Mouse (Mus musculus): Measurements from ENCODE around the gene Pcp2. TPM values are rescaled to one million over a fixed set of nuclear protein-coding genes. Genes with fewer than 3 reads are reported as not detected.

Gene Pcp2
- not detected in 4 replicates for total RNA-seq (2023)

GRCm38 (mm10) chr8:3625445-3625844, at the start of gene Pcp2:
TSS of gene Pcp2 (minus strand) at chr8:3625545.

GRCm38 (mm10) chr8:3671980-3672491, 46.7 kb upstream of the Pcp2 start, which contains the start of gene Fcor:
TSS of gene Fcor (minus strand) at chr8:3672362.

GRCm38 (mm10) chr8:3665507-3665906, 40.2 kb upstream of the Pcp2 start, which contains the start of gene Mcemp1:
TSS of gene Mcemp1 (plus strand) at chr8:3665754.

GRCm38 (mm10) chr8:3655526-3655925, 30.2 kb upstream of the Pcp2 start, which contains the start of gene Retn:
TSS of gene Retn (plus strand) at chr8:3655770.

GRCm38 (mm10) chr8:3630647-3631477, 5.5 kb upstream of the Pcp2 start, which contains the start of gene Stxbp2:
TSS of gene Stxbp2 (plus strand) at chr8:3630955.

GRCm38 (mm10) chr8:3621199-3621970, 4.0 kb downstream of the Pcp2 start, which contains the start of the genes Xab2 and Pet100:
TSS of gene Xab2 (minus strand) at chr8:3621316.
TSS of gene Pet100 (plus strand) at chr8:3621548.

GRCm38 (mm10) chr8:3586993-3587390, 38.4 kb downstream of the Pcp2 start, which contains the start of gene Camsap3:
TSS of gene Camsap3 (plus strand) at chr8:3587293.

Other genes with a start within 250 kb of the Pcp2 start
- 236 to 278 TPM (median 251 TPM) in 4 replicates for gene Arhgef18, start 232.5 kb downstream of the Pcp2 start, total RNA-seq (2023)
- gene Pex11g, start 157.9 kb downstream of the Pcp2 start, total RNA-seq (2023): 0.85 to 2.6 TPM (median 1.6 TPM) in 4 replicates
- 6.5 to 8.4 TPM (median 7.2 TPM) in 4 replicates for gene Tex45, start 154.7 kb downstream of the Pcp2 start, total RNA-seq (2023)
- 6.4 to 9.4 TPM (median 7.2 TPM) in 4 replicates for gene Zfp358, start 132.4 kb downstream of the Pcp2 start, total RNA-seq (2023)
- gene Mcoln1, start 125.1 kb downstream of the Pcp2 start, total RNA-seq (2023): 99.2 to 105 TPM (median 101 TPM) in 4 replicates
- 59.4 to 70.3 TPM (median 68.0 TPM) in 4 replicates for gene Pnpla6, start 110.2 kb downstream of the Pcp2 start, total RNA-seq (2023)
- not detected in 4 replicates for gene C330021F23Rik, start 57.6 kb downstream of the Pcp2 start, total RNA-seq (2023)
- gene Camsap3, start 38.3 kb downstream of the Pcp2 start, total RNA-seq (2023): 0.30 to 0.66 TPM (median 0.60 TPM) in 3 of 4 replicates, not detected in the other
- 89.5 to 105 TPM (median 96.8 TPM) in 4 replicates for gene Xab2, start 4.2 kb downstream of the Pcp2 start, total RNA-seq (2023)
- gene Pet100, start 4.0 kb downstream of the Pcp2 start, total RNA-seq (2023): 61.5 to 75.3 TPM (median 69.8 TPM) in 4 replicates
- gene Stxbp2, start 5.4 kb upstream of the Pcp2 start, total RNA-seq (2023): 233 to 293 TPM (median 262 TPM) in 4 replicates
- not detected in 4 replicates for gene Retn, start 30.2 kb upstream of the Pcp2 start, total RNA-seq (2023)
- gene Mcemp1, start 40.2 kb upstream of the Pcp2 start, total RNA-seq (2023): not detected in 4 replicates
- gene Fcor, start 46.8 kb upstream of the Pcp2 start, total RNA-seq (2023): not detected in 4 replicates
- 18.8 to 23.5 TPM (median 20.7 TPM) in 4 replicates for gene Trappc5, start 50.8 kb upstream of the Pcp2 start, total RNA-seq (2023)
- gene Fcer2a, start 68.6 kb upstream of the Pcp2 start, total RNA-seq (2023): 616 to 739 TPM (median 694 TPM) in 4 replicates
- gene Clec4g, start 95.1 kb upstream of the Pcp2 start, total RNA-seq (2023): 1.3 TPM in 1 of 4 replicates, not detected in the others
- 0.81 to 1.4 TPM (median 1.2 TPM) in 4 replicates for gene Cd209a, start 123.4 kb upstream of the Pcp2 start, total RNA-seq (2023)
- gene Cd209e, start 228.8 kb upstream of the Pcp2 start, total RNA-seq (2023): not detected in 4 replicates

Data from B cell, adult 62 days (primary cell).